Mouse (Mus musculus) layer of hippocampus, adult 2 months (tissue): ENCODE measurements around the gene Lst1. TPM values are rescaled to one million over a fixed set of nuclear protein-coding genes. Genes with fewer than 3 reads are reported as not detected.

Experiments used
- DNase-seq, 2 experiments: peaks; one replicate each; pipeline ENCODE4 v3.0.0; 2022; ENCODE audit warnings: low spot score in 2 of 2
- H3K27ac ChIP-seq: fragments of 200-600 bp; 2 replicates; pipeline ENCODE4 v1.8.1; 2022
- H3K4me3 ChIP-seq: fragments of 200-600 bp; 2 replicates; pipeline ENCODE4 v1.8.1; 2022; ENCODE audit warnings: mild to moderate bottlenecking
- CTCF ChIP-seq: fragments of 200-600 bp; conservative IDR thresholded peaks from 2 replicates; pipeline ENCODE4 v1.8.1; 2022; ENCODE audit warnings: antibody characterized with exemption, mild to moderate bottlenecking, moderate library complexity
- total RNA-seq, 2 experiments: library from RNA; stranded (reverse); gene quantifications; 2 replicates each; pipeline ENCODE4 v1.2.3; 2021

Lst1 gene
- total RNA-seq, 2 experiments from 2014 or later = 6.2 to 8.6 TPM

DNA sequence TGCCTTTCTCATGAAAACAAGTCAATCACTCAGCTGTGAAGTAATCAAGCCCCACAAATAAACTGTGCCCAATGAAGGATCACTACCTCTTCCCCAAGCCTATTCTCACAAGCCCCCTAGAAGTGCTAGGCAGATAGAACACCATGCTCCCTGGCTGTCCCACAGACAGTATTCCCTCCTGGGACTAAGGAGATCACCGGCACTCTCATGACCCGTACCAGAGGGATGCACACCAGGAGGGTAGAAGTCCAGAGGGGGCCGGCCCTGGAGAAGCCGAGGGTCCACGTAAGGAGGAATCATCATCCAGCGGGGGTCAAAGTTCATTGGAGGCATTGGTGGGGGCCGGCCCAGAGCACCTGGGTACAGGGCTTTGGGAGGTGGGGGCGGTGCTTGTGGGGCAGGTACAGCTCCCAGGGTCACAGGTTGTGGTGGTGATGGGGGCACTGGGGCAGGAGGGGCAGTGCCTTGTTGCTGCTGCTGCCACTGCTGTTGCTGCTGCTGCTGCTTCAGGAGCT lies 30.5 kb downstream of the Lst1 start:
- TF ChIP-seq CTCF = no peak
- no peak overlapping the region for H3K4me3 ChIP-seq
- no peak for DNase-seq
- no peak overlapping the region for H3K27ac ChIP-seq

DNA sequence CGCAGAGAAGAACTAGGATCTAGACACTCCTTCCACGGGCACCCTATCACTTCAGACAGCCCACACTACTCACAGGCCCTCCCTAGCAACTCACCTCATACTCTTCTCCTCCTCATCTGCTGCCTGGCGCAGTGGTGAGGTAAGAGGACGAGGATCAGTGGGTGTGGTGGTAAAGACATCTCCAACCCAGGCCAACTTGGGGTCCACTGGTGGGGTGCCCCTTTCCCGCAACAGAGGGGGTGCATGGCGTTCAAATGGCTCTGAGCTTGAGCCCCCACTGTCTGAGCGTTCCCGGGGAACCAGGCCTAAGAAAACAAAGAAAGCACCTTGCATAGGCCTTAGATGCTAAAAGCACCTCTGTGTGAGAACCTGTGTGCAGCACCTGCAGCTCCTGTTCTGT lies 31.0 kb downstream of the Lst1 start:
- no peak for DNase-seq
- no peak for TF ChIP-seq CTCF

GRCm38 (mm10) chr17:35156461-35157200 lies 31.6 kb downstream of the Lst1 start:
- TF ChIP-seq CTCF = no peak
- no peak overlapping the region for H3K4me3 ChIP-seq
- no peak overlapping the region for H3K27ac ChIP-seq
- DNase-seq = no peak

More for the DNA sequence above, 31.0 kb downstream of the Lst1 start:
- no peak overlapping the region for H3K27ac ChIP-seq
- H3K4me3 ChIP-seq = no peak overlapping the region

- no peak for TF ChIP-seq CTCF
- Histone ChIP-seq H3K27ac (no peak overlapping the region), H3K4me3 (no peak overlapping the region)
- no peak for DNase-seq
Measured at GRCm38 (mm10) chr17:35155451-35155850, 32.8 kb downstream of the Lst1 start.

DNA sequence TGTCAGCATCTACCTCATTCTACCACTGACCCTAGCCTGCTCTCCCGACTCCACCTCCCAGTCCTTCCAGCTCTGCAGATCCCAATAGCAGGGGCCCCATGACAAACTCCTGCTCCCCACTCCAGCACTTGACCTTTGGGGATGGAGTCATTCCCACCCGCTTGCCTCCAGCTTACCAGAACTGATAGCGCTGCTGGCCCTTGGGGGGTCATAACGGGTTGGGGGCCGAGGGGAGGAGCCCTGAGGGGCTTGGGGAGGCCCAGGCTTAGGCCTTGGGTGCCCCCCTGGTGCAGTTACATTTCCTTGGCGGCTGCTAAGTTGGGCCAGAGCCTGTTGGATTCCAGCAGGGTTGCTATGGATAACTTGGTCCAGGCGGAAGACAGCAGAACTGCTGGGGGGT lies 33.6 kb downstream of the Lst1 start:
- Histone ChIP-seq H3K27ac (no peak overlapping the region), H3K4me3 (no peak overlapping the region)
- TF ChIP-seq CTCF = no peak
- DNase-seq = no peak

DNA sequence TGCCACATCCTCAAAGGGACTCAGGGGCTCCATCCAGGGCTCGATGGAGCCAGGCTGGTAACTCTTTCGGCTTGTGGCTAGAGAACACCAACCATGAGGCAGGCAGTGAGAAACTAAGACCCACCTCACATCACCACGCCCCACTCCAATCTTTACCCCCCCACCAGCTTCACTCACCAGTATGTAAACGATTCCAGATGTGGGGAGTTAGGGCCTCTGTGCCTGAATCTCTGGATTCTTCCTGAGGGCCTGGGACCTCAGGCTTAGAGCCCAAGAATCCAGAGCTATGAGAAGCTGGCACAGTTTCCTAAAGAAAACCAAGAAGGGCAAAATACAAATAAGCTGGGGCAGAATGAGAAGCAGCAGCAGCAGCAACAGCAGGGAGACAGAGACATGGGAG lies 34.3 kb downstream of the Lst1 start:
- TF ChIP-seq CTCF = no peak
- DNase-seq = no peak
- no peak overlapping the region for H3K27ac ChIP-seq
- H3K4me3 ChIP-seq = no peak overlapping the region

GRCm38 (mm10) chr17:35153077-35153476 lies 35.2 kb downstream of the Lst1 start:
- no peak for TF ChIP-seq CTCF
- no peak for DNase-seq
- no peak overlapping the region for H3K27ac ChIP-seq

GRCm38 (mm10) chr17:35152121-35152520 lies 36.1 kb downstream of the Lst1 start:
- no peak for TF ChIP-seq CTCF

More at GRCm38 (mm10) chr17:35153077-35153476, 35.2 kb downstream of the Lst1 start:
- no peak overlapping the region for H3K4me3 ChIP-seq

DNA sequence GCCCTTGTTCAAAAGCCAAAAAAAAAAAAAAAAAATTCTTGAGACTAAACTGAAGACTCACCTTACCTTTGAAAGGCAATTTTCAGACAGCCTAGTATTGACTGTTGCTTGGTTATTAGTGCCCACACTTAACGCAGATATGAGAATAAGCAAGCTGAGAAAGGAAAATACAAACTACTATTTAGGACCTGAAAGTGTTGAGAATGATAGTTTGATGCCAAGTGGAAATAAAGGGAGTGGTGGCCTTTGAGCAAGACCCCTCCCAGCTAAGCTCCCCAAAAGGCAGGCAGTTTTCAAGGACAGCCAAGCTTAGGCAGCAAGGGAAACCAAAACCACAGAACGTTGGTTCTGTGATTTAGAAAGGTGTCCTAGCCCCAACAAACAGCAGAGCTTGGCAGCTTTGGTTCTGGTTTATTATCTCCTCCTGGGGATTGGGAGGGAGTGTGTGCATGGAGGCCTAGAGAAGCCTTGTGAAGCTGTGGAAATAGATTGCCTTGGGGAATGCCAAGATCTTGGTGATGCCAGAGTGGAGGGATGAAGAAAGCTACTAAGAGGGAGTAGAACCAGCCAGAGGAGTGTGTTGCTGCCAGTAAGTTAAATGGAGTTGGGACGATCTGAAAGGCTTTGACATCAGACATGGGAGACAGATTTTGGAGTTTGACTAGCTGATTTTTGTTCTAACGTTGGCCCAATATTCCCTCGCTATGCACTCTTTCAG lies 40.2 kb downstream of the Lst1 start:
- no peak overlapping the region; the same call in 1 of the 2 replicates for H3K27ac ChIP-seq
- H3K4me3 ChIP-seq = no peak overlapping the region
- no peak for DNase-seq
- TF ChIP-seq CTCF = no peak

More at GRCm38 (mm10) chr17:35152121-35152520, 36.1 kb downstream of the Lst1 start:
- DNase-seq = no peak
- no peak overlapping the region for H3K27ac ChIP-seq
- no peak overlapping the region for H3K4me3 ChIP-seq

DNA sequence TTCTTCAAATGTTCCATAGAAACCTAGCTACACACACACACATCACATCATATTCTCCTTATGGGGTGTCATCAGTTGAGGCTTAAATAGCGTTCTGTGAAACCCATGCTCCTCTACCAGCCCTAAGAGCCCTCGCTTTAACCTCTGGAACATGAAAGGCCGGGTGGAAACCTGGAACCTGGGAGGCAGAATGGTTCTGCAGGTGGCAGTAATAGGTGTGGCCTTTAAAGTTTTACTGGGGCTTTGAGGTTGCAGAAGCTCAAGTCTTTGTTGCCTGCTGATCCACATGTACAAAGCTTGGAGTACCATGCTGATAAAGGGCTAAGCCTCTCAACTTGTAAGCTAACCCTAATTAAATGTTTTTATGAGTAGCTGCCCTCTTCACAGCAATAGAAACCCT lies 40.9 kb downstream of the Lst1 start:
- no peak for TF ChIP-seq CTCF
- Histone ChIP-seq H3K4me3 (no peak overlapping the region), H3K27ac (no peak overlapping the region)
- no peak for DNase-seq

DNA sequence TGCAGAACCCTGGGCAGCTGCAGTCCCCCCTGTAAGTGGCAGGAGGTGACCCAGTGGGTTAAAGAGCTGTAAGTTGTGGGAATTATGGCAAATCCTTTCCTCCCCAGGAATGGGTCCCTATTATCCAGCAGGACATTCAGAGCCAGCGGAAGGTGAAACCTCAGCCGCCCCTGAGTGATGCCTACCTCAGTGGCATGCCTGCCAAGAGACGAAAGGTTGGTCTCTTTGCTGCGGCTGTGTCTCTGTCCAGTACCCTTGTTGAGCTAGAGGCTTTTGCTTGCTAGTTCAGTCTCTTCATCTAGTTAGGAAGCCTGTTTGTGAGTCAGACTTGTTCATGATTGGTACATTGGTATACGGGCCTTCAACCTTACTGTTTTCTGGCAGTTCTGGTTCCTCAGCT lies 42.1 kb downstream of the Lst1 start:
- no peak for TF ChIP-seq CTCF
- no peak for DNase-seq
- Histone ChIP-seq H3K27ac (no peak overlapping the region), H3K4me3 (no peak overlapping the region)

- TF ChIP-seq CTCF = no peak
- Histone ChIP-seq H3K4me3 (no peak overlapping the region), H3K27ac (no peak overlapping the region)
- DNase-seq = no peak
Measured at GRCm38 (mm10) chr17:35141971-35142370, 46.3 kb downstream of the Lst1 start.

- H3K4me3 ChIP-seq = no peak overlapping the region
- no peak for DNase-seq
- TF ChIP-seq CTCF = no peak
- H3K27ac ChIP-seq = no peak overlapping the region
Measured at GRCm38 (mm10) chr17:35140490-35140996, 47.7 kb downstream of the Lst1 start.
